Mouse (Mus musculus) left cerebral cortex, adult 11 months (tissue): ENCODE data around the gene Gm10721.
"Not testable (repeated sequence)": the region's sequence is repeated elsewhere in the genome, so short reads cannot be mapped to it uniquely, and the experiment has no call there.

ENCODE experiments used
- DNase-seq: peaks from one replicate; pipeline ENCODE4 v3.0.0; 2022; ENCODE audit warnings: low spot score

Gene Gm10721

DNA sequence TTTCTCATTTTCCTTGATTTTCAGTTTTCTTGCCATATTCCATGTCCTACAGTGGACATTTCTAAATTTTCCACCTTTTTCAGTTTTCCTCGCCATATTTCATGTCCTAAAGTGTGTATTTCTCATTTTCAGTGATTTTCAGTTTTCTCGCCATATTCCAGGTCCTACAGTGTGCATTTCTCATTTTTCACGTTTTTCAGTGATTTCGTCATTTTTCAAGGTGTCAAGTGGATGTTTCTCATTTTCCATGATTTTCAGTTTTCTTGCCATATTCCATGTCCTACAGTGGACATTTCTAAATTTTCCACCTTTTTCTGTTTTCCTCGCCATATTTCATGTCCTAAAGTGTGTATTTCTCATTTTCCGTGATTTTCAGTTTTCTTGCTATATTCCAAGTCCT, 12.7 kb downstream of the Gm10721 start:
- peak; percentile 17 for DNase-seq

- DNase-seq, result not testable (repeated sequence)
These were observed 13.2 kb downstream of the Gm10721 start for GRCm38 (mm10) chr9:3026136-3026535.

DNA sequence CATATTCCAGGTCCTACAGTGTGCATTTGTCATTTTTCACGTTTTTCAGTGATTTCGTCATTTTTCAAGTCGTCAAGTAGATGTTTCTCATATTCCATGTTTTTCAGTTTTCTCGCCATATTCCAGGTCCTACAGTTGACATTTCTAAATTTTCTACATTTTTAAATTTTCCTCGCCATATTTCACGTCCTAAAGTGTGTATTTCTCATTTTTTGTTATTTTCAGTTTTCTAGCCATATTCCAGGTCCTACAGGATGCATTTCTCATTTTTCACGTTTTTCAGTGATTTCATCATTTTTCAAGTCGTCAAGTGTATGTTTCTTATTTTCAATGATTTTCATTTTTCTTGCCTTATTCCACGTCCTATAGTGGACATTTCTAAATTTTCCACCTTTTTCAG, 13.8 kb downstream of the Gm10721 start:
- DNase-seq, result not testable (repeated sequence)

DNA sequence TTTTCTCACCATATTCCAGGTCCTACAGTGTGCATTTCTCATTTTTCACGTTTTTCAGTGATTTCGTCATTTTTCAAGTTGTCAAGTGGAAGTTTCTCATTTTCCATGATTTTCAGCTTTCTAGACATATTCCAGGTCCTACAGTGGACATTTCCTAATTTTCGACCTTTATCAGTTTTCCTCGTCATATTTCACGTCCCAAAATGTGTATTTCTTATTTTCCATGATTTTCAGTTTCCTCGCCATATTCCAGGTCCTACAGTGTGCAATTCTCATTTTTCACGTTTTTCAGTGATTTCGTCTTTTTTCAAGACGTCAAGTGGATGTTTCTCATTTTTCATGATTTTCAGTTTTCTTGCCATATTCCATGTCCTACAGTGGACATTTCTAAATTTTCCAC, 14.3 kb downstream of the Gm10721 start:
- not testable (repeated sequence) for DNase-seq

DNA sequence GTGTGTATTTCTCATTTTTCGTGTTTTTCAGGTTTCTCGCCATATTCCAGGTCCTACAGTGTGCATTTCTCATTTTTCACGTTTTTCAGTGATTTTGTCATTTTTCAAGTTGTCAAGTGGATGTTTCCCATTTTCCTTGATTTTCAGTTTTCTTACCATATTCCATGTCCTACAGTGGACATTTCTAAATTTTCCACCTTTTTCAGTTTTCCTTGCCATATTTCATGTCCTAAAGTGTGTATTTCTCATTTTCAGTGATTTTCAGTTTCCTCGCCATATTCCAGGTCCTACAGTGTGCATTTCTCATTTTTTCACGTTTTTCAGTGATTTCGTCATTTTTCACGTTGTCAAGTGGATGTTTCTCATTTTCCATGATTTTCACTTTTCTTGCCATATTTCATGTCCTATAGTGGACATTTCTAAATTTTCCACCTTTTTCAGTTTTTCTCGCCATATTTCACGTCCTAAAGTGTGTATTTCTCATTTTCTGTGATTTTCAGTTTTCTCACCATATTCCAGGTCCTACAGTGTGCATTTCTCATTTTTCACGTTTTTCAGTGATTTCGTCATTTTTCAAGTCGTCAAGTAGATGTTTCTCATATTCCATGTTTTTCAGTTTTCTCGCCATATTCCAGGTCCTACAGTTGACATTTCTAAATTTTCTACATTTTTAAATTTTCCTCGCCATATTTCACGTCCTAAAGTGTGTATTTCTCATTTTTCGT, 16.5 kb downstream of the Gm10721 start:
- DNase-seq, result not testable (repeated sequence)

DNA sequence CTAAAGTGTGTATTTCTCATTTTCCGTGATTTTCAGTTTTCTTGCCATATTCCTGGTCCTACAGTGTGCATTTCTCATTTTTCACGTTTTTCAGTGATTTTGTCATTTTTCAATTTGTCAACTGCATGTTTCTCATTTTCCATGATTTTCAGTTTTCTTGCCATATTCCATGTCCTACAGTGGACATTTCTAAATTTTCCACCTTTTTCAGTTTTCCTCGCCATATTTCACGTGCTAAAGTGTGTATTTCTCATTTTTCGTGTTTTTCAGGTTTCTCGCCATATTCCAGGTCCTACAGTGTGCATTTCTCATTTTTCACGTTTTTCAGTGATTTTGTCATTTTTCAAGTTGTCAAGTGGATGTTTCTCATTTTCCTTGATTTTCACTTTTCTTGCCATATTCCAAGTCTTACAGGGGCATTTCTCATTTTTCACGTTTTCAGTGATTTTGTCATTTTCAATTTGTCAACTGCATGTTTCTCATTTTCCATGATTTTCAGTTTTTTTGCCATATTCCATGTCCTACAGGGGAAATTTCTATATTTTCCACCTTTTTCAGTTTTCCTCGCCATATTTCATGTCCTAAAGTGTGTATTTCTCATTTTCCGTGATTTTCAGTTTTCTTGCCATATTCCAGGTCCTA, 17.9 kb downstream of the Gm10721 start:
- not testable (repeated sequence) for DNase-seq

DNA sequence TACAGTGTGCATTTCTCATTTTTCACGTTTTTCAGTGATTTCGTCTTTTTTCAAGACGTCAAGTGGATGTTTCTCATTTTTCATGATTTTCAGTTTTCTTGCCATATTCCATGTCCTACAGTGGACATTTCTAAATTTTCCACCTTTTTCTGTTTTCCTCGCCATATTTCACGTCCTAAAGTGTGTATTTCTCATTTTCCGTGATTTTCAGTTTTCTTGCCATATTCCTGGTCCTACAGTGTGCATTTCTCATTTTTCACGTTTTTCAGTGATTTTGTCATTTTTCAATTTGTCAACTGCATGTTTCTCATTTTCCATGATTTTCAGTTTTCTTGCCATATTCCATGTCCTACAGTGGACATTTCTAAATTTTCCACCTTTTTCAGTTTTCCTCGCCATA, 21.4 kb downstream of the Gm10721 start, which contains the start of gene Gm17535:
TSS of gene Gm17535 (plus strand) at position 301 of the 400 bp plus-strand sequence.
- DNase-seq, result not testable (repeated sequence)

- DNase-seq, result not testable (repeated sequence)
These were observed 23.6 kb downstream of the Gm10721 start, which contains the start of gene Gm10715 for GRCm38 (mm10) chr9:3036577-3036976. Gene Gm10715, plus strand, starts transcription at chr9:3036877.

DNA sequence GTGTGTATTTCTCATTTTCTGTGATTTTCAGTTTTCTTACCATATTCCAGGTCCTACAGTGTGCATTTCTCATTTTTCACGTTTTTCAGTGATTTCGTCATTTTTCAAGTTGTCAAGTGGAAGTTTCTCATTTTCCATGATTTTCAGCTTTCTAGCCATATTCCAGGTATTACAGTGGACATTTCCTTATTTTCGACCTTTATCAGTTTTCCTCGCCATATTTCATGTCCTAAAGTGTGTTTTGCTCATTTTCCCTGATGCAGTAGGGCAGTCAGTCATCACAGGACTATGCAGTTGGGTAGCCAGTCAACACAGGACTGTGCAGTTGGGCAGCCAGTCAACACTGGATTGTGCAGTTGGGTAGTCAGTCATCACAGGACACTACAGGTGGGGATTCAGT, 25.2 kb downstream of the Gm10721 start:
- not testable (repeated sequence) for DNase-seq
